Mouse (Mus musculus): ENCODE data around the gene Lgals3bp.

- TF ChIP-seq CTCF (conservative IDR thresholded peaks at IDR 0.05; ENCODE audit: low read length) (no peak), POU5F1 (IDR thresholded peaks at IDR 0.05; ENCODE audit: borderline replicate concordance, low read length) (no peak), NANOG (IDR thresholded peaks at IDR 0.05; ENCODE audit: borderline replicate concordance, low read length) (no peak)
These were observed 3.4 kb upstream of the Lgals3bp start for GRCm38 (mm10) chr11:118405311-118405710.

Measured in E14TG2a.4 (cell line).